Mouse (Mus musculus) cerebellum, adult 2 months (tissue): ENCODE measurements around the gene Tet3.

ENCODE experiments used
- CTCF ChIP-seq: fragments of 200-500 bp; IDR thresholded peaks from 2 replicates; pipeline ENCODE4 v1.5.1; 2011; ENCODE audit warnings: low read depth, mild to moderate bottlenecking, control low read depth, low read length, moderate library complexity, borderline replicate concordance; ENCODE audit not compliant: insufficient read depth
- POLR2A ChIP-seq: fragments of 200-500 bp; IDR thresholded peaks from 2 replicates; pipeline ENCODE4 v1.6.1; 2011; ENCODE audit warnings: low read length, control low read depth, borderline replicate concordance; ENCODE audit not compliant: insufficient read depth

DNA sequence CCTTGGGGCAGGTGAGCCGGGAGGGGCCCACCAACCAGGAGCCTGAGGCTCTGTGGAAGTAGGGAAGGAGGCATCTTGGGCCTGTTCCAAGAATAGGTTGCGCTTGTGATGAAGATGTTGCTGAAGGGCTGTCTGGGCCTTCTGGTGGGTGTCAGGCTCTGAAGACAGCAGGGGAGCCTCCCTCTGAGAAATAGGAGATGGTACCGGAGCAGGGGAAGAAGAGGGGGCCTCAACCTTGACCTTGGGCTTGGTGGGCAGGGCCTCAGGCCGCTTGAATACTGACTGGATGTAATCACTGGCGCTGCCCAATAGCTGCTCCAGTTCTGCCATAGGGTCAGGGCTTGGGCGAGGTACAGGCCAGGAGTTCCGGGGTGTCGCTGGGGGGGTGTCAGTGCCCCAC, 55.4 kb downstream of the Tet3 start:
- TF ChIP-seq POLR2A, result no peak
- no peak for TF ChIP-seq CTCF
